35 mouse cellular contexts compared by ENCODE assay signal in genomic region chr7:24539686-24540085, GRCm38 (mm10). TPM values are rescaled to one million over a fixed set of nuclear protein-coding genes. Genes with fewer than 3 reads are reported as not detected.
"Had no signal": no experiment of that assay in that cellular context is flagged by ENCODE, and none has a peak within 500 bp of the region (broad histone marks: within the 10 kb centered on the region; RNA-seq: fewer than 3 reads in every experiment).

No protein-coding gene starts in this region.

- H3K9me3 ChIP-seq: heart, embryonic 10.5 days; intestine, embryonic 15.5 days; kidney, embryonic 15.5 days; limb, embryonic 10.5 days had no signal

- ATAC-seq: hindbrain, embryonic 16.5 days; inflammation-experienced regulatory T-cells, adult 6 months; intestine, embryonic 15.5 days; intestine, postnatal 0 days had no signal

- H3K4me1 ChIP-seq: heart, embryonic 10.5 days; heart, embryonic 12.5 days; hindbrain, embryonic 10.5 days; intestine, embryonic 15.5 days had no signal

- DNase-seq: gastrocnemius, adult 2 months; gastrocnemius, postnatal 10 days; gastrocnemius, postnatal 25 days; heart, adult 18-20 months; heart, postnatal 10 days; heart, postnatal 4 days; kidney, adult 18-20 months; kidney, adult 8-10 months; kidney, postnatal 14 days; kidney, postnatal 36 days; liver had no signal

- H3K9ac ChIP-seq: heart, embryonic 12.5 days; hindbrain, embryonic 12.5 days; hindbrain, embryonic 14.5 days; intestine, embryonic 15.5 days; kidney, embryonic 15.5 days; limb, embryonic 12.5 days had no signal

- H3K4me3 ChIP-seq: gastrocnemius, adult 2 months; heart, embryonic 10.5 days; heart, embryonic 12.5 days; hindbrain, embryonic 10.5 days; hindbrain, embryonic 12.5 days; intestine, embryonic 15.5 days; kidney, embryonic 15.5 days; layer of hippocampus, adult 2 months; left cerebral cortex, adult 2 months; limb, embryonic 10.5 days; limb, embryonic 12.5 days had no signal

- H3K27ac ChIP-seq: gastrocnemius, adult 2 months; heart, embryonic 10.5 days; hindbrain, embryonic 10.5 days; hindbrain, embryonic 12.5 days; hindbrain, embryonic 14.5 days; intestine, embryonic 15.5 days; kidney, embryonic 15.5 days; kidney, postnatal 0 days; layer of hippocampus, adult 2 months; left cerebral cortex, adult 2 months; limb, embryonic 10.5 days; limb, embryonic 12.5 days had no signal

- H3K27me3 ChIP-seq: heart, embryonic 12.5 days; hindbrain, embryonic 12.5 days; intestine, embryonic 15.5 days; kidney, embryonic 15.5 days had no signal

- H3K4me2 ChIP-seq: heart, embryonic 12.5 days; hindbrain, embryonic 12.5 days; hindbrain, embryonic 14.5 days; intestine, embryonic 15.5 days; kidney, embryonic 15.5 days; limb, embryonic 12.5 days; liver, embryonic 11.5 days had no signal

RNA-seq across cellular contexts. Expression of gene Pinlyp, which starts 6.2 kb away (rescaled TPM):
- total RNA-seq: gastrocnemius, adult 2 months; gastrocnemius, postnatal 10 days; gastrocnemius, postnatal 25 days; granulocyte monocyte progenitor cell, adult 5-6 weeks; heart, adult 18-20 months; heart, adult 8-10 months; heart, postnatal 10 days; heart, postnatal 25 days; heart, postnatal 4 days; layer of hippocampus, adult 2 months; layer of hippocampus, postnatal 10 days; layer of hippocampus, postnatal 25 days; left cerebral cortex, adult 2 months; left cerebral cortex, postnatal 14 days; left cerebral cortex, postnatal 36 days had no signal
- polyA plus RNA-seq: heart, embryonic 12.5 days; heart, embryonic 14.5 days; hindbrain, embryonic 10.5 days; hindbrain, embryonic 12.5 days; hindbrain, embryonic 14.5 days; hindbrain, embryonic 16.5 days; inflammation-experienced regulatory T-cells, adult 6 months; intestine, embryonic 15.5 days; intestine, postnatal 0 days; limb, embryonic 10.5 days; limb, embryonic 12.5 days; liver, embryonic 11.5 days had no signal

RNA-seq across cellular contexts. Expression of gene AC161166.1, which starts 27.4 kb away (rescaled TPM):
- total RNA-seq: gastrocnemius, adult 2 months; gastrocnemius, postnatal 10 days; gastrocnemius, postnatal 25 days; granulocyte monocyte progenitor cell, adult 5-6 weeks; heart, adult 18-20 months; heart, adult 8-10 months; heart, postnatal 10 days; heart, postnatal 25 days; heart, postnatal 4 days; layer of hippocampus, adult 2 months; layer of hippocampus, postnatal 10 days; layer of hippocampus, postnatal 25 days; left cerebral cortex, adult 2 months; left cerebral cortex, postnatal 14 days; left cerebral cortex, postnatal 36 days had no signal
- polyA plus RNA-seq: inflammation-experienced regulatory T-cells, adult 6 months; liver, embryonic 11.5 days had no signal
